ENCODE assay signal across 12 mouse cellular contexts in genomic region chr1:136707394-136707793, GRCm38 (mm10).
A peak's percentile ranks its signal among the peaks of the same experiment; 100 is the strongest.
DNase-seq lines count a peak whose midpoint lies in the region; ATAC-seq and TF ChIP-seq lines count a peak whose summit lies in the region.
"Had no signal": no experiment of that assay in that cellular context is flagged by ENCODE, and none has a peak within 500 bp of the region (broad histone marks: within the 10 kb centered on the region; RNA-seq: fewer than 3 reads in every experiment).

No protein-coding gene starts in this region.

- no peaks in the 10 kb centered on the region for H3K9me3 ChIP-seq in ES-Bruce4 (replicated peaks; ENCODE audit: control insufficient read depth, insufficient read depth, low read length, poor library complexity, severe bottlenecking)
- H3K9me3 ChIP-seq in kidney, embryonic 16.5 days (ENCODE audit: low read length), result peaks cover 3% of the 10 kb centered on the region; the same call in 1 of the 2 replicates

- peak overlapping the region; percentile 46; the same call in 1 of the 2 replicates for H3K9ac ChIP-seq in ES-Bruce4 (ENCODE audit: low read depth, poor library complexity, severe bottlenecking)
- H3K9ac ChIP-seq in kidney, embryonic 16.5 days (replicated peaks; ENCODE audit: low read length), result no peak overlapping the region

- peaks cover 38% of the 10 kb centered on the region for H3K36me3 ChIP-seq in ES-Bruce4 (ENCODE audit: control insufficient read depth, insufficient read depth, low read length, poor library complexity, severe bottlenecking)
- no peaks in the 10 kb centered on the region for H3K36me3 ChIP-seq in testis, adult 2 months (ENCODE audit: control insufficient read depth, insufficient read depth, low read length)
- no peaks in the 10 kb centered on the region for H3K36me3 ChIP-seq in kidney, embryonic 16.5 days (ENCODE audit: insufficient read depth, low read length)

- WGBS in kidney, embryonic 16.5 days, result 84% methylated on average over 8 of the region's 8 CpGs

- H3K27me3 ChIP-seq in ES-Bruce4 (ENCODE audit: control insufficient read depth, insufficient read depth, low read length, poor library complexity, severe bottlenecking), result no peaks in the 10 kb centered on the region
- H3K27me3 ChIP-seq in testis, adult 2 months (ENCODE audit: control insufficient read depth, insufficient read depth, low read length), result no peaks in the 10 kb centered on the region
- H3K27me3 ChIP-seq in kidney, embryonic 16.5 days (ENCODE audit: insufficient read depth, low read length), result no peaks in the 10 kb centered on the region

- TF ChIP-seq EP300 in ES-Bruce4 (IDR thresholded peaks at IDR 0.05; ENCODE audit: insufficient read depth, low read depth, low read length), result peak; percentile 50; the same call in 1 of the 2 replicates

- TF ChIP-seq CTCF in ES-Bruce4 (IDR thresholded peaks at IDR 0.05; ENCODE audit: low read depth, low read length), result no peak
- no peak for TF ChIP-seq CTCF in testis, adult 2 months (IDR thresholded peaks at IDR 0.05; ENCODE audit: control insufficient read depth, insufficient read depth, insufficient replicate concordance, low read depth, low read length)

- TF ChIP-seq POLR2A in ES-Bruce4 (IDR thresholded peaks at IDR 0.05; ENCODE audit: insufficient read depth, low read length), result peak; percentile 97
- TF ChIP-seq POLR2A in testis, adult 2 months (IDR thresholded peaks at IDR 0.05; ENCODE audit: control insufficient read depth, low read depth, low read length), result no peak

- peak overlapping the region; percentile 78 for H3K4me3 ChIP-seq in ES-Bruce4 (ENCODE audit: low read depth, low read length)
- H3K4me3 ChIP-seq in testis, adult 2 months (ENCODE audit: control insufficient read depth, low read depth, low read length), result peak overlapping the region; percentile 74
- H3K4me3 ChIP-seq in kidney, embryonic 16.5 days (ENCODE audit: low read length), result no peak overlapping the region
- H3K4me3 ChIP-seq: erythroblast, embryonic 14.5 days had no signal

- no peak overlapping the region for H3K4me2 ChIP-seq in kidney, embryonic 16.5 days (replicated peaks; ENCODE audit: low read depth, low read length)

- peaks cover 2% of the 10 kb centered on the region for H3K4me1 ChIP-seq in ES-Bruce4 (ENCODE audit: control insufficient read depth, insufficient read depth, low read length)
- H3K4me1 ChIP-seq in testis, adult 2 months (ENCODE audit: control insufficient read depth, insufficient read depth, low read length), result peaks cover 16% of the 10 kb centered on the region
- no peaks in the 10 kb centered on the region for H3K4me1 ChIP-seq in kidney, embryonic 16.5 days (ENCODE audit: insufficient read depth, low read length)

- H3K27ac ChIP-seq in ES-Bruce4 (ENCODE audit: insufficient read depth, low read length), result peak overlapping the region; percentile 92
- no peak overlapping the region for H3K27ac ChIP-seq in testis, adult 2 months (ENCODE audit: control insufficient read depth, insufficient read depth, low read depth, low read length)
- H3K27ac ChIP-seq in kidney, embryonic 16.5 days (ENCODE audit: low read length), result no peak overlapping the region
- H3K27ac ChIP-seq: macrophage had no signal

- peak; percentile 46 for DNase-seq in layer of hippocampus, adult 9-11 months
- no peak for DNase-seq in layer of hippocampus, postnatal 25 days (ENCODE audit: extremely low spot score in 1 of 2, low spot score in 1 of 2)
- peak; percentile 27 for DNase-seq in liver
- no peak for DNase-seq in ovary, postnatal 10 days (ENCODE audit: low spot score)
- DNase-seq in left cerebral cortex, adult 11 months (ENCODE audit: low spot score), result no peak
- DNase-seq: adrenal gland, postnatal 10 days; kidney, postnatal 10 days had no signal

- ATAC-seq in kidney, embryonic 16.5 days (ENCODE audit: low FRiP score, low TSS enrichment), result no peak

Comparison
In these comparisons a context has a peak if more than half of its experiments do, and no peak if none do; other contexts are left out.
1. DNase-seq: peak in layer of hippocampus, adult 9-11 months (single experiment) and liver (single experiment); none in layer of hippocampus, postnatal 25 days (0 of 2), ovary, postnatal 10 days (single experiment) and left cerebral cortex, adult 11 months (single experiment).